10 mouse cellular contexts compared by ENCODE assay signal in genomic region chr2:52676913-52677303, GRCm38 (mm10). TPM values are rescaled to one million over a fixed set of nuclear protein-coding genes. Genes with fewer than 3 reads are reported as not detected.
A peak's percentile ranks its signal among the peaks of the same experiment; 100 is the strongest.
DNase-seq lines count a peak whose midpoint lies in the region; ATAC-seq and TF ChIP-seq lines count a peak whose summit lies in the region.
"Had no signal": no experiment of that assay in that cellular context is flagged by ENCODE, and none has a peak within 500 bp of the region (broad histone marks: within the 10 kb centered on the region; RNA-seq: fewer than 3 reads in every experiment).

No protein-coding gene starts in this region.

- 17% methylated on average over 6 of the region's 6 CpGs for WGBS in intestine, embryonic 15.5 days
- WGBS in intestine, postnatal 0 days, result 23% methylated on average over 6 of the region's 6 CpGs
- 6% methylated on average over 6 of the region's 6 CpGs for WGBS in hindbrain, embryonic 12.5 days
- 16% methylated on average over 6 of the region's 6 CpGs for WGBS in midbrain, embryonic 11.5 days

- no peak for ATAC-seq in intestine, embryonic 15.5 days
- no peak for ATAC-seq in intestine, postnatal 0 days
- ATAC-seq in hindbrain, embryonic 12.5 days (ENCODE audit: low FRiP score), result no peak
- ATAC-seq in midbrain, embryonic 11.5 days (ENCODE audit: low FRiP score), result no peak

- H3K9me3 ChIP-seq in intestine, embryonic 15.5 days, result no peaks in the 10 kb centered on the region
- H3K9me3 ChIP-seq in intestine, postnatal 0 days (ENCODE audit: control insufficient read depth), result no peaks in the 10 kb centered on the region
- no peaks in the 10 kb centered on the region for H3K9me3 ChIP-seq in hindbrain, embryonic 12.5 days (replicated peaks)
- no peaks in the 10 kb centered on the region for H3K9me3 ChIP-seq in midbrain, embryonic 11.5 days (ENCODE audit: control insufficient read depth, low read length)

- H3K4me3 ChIP-seq in intestine, embryonic 15.5 days (replicated peaks), result no peak overlapping the region
- H3K4me3 ChIP-seq in intestine, postnatal 0 days (ENCODE audit: low read depth, low read length), result no peak overlapping the region
- H3K4me3 ChIP-seq in hindbrain, embryonic 12.5 days, result peak overlapping the region; percentile 73
- H3K4me3 ChIP-seq in midbrain, embryonic 11.5 days (ENCODE audit: low read depth, low read length), result no peak overlapping the region; the same call in 1 of the 2 replicates

- peaks cover 15% of the 10 kb centered on the region; the same call in 1 of the 2 replicates for H3K4me1 ChIP-seq in intestine, embryonic 15.5 days (replicated peaks)
- H3K4me1 ChIP-seq in intestine, postnatal 0 days (replicated peaks; ENCODE audit: control insufficient read depth, insufficient read depth, low read length), result no peaks in the 10 kb centered on the region
- H3K4me1 ChIP-seq in hindbrain, embryonic 12.5 days, result peaks cover 10% of the 10 kb centered on the region
- peaks cover 3% of the 10 kb centered on the region; the same call in 1 of the 2 replicates for H3K4me1 ChIP-seq in midbrain, embryonic 11.5 days (ENCODE audit: control insufficient read depth, insufficient read depth, low read length)

- H3K36me3 ChIP-seq in intestine, embryonic 15.5 days, result no peaks in the 10 kb centered on the region
- no peaks in the 10 kb centered on the region for H3K36me3 ChIP-seq in intestine, postnatal 0 days (ENCODE audit: control insufficient read depth, insufficient read depth)
- no peaks in the 10 kb centered on the region for H3K36me3 ChIP-seq in hindbrain, embryonic 12.5 days
- H3K36me3 ChIP-seq in midbrain, embryonic 11.5 days (ENCODE audit: control insufficient read depth, insufficient read depth, low read length), result no peaks in the 10 kb centered on the region

- no peak overlapping the region for H3K27ac ChIP-seq in intestine, embryonic 15.5 days
- no peak overlapping the region for H3K27ac ChIP-seq in intestine, postnatal 0 days (ENCODE audit: low read depth, low read length)
- H3K27ac ChIP-seq in hindbrain, embryonic 12.5 days, result no peak overlapping the region
- H3K27ac ChIP-seq in midbrain, embryonic 11.5 days (ENCODE audit: low read depth, low read length), result no peak overlapping the region

- no peak overlapping the region for H3K9ac ChIP-seq in intestine, embryonic 15.5 days
- H3K9ac ChIP-seq in intestine, postnatal 0 days (ENCODE audit: low read depth, low read length), result no peak overlapping the region
- H3K9ac ChIP-seq in hindbrain, embryonic 12.5 days, result peak overlapping the region; percentile 80
- H3K9ac ChIP-seq in midbrain, embryonic 11.5 days (ENCODE audit: low read length), result no peak overlapping the region

- TF ChIP-seq CTCF in intestine, postnatal 0 days (IDR thresholded peaks at IDR 0.05; ENCODE audit: low read depth), result no peak

- peaks cover 12% of the 10 kb centered on the region for H3K27me3 ChIP-seq in intestine, embryonic 15.5 days (replicated peaks)
- peaks cover 18% of the 10 kb centered on the region for H3K27me3 ChIP-seq in intestine, postnatal 0 days (replicated peaks; ENCODE audit: control insufficient read depth, insufficient read depth, low read length)
- peaks cover 37% of the 10 kb centered on the region for H3K27me3 ChIP-seq in hindbrain, embryonic 12.5 days
- H3K27me3 ChIP-seq in midbrain, embryonic 11.5 days (ENCODE audit: control insufficient read depth, insufficient read depth, low read length), result peaks cover 15% of the 10 kb centered on the region

- peak overlapping the region; percentile 97 for H3K4me2 ChIP-seq in intestine, embryonic 15.5 days (replicated peaks)
- no peak overlapping the region for H3K4me2 ChIP-seq in intestine, postnatal 0 days (replicated peaks; ENCODE audit: low read depth)
- peak overlapping the region; percentile 91 for H3K4me2 ChIP-seq in hindbrain, embryonic 12.5 days (replicated peaks)
- H3K4me2 ChIP-seq in midbrain, embryonic 11.5 days, result peak overlapping the region; percentile 95; the same call in 1 of the 2 replicates

- DNase-seq in cerebellum, adult 9-11 months, result peak; percentile 56
- peak; percentile 85 for DNase-seq in midbrain, embryonic 11.5 days (ENCODE audit: low spot score, missing footprints)
- DNase-seq in urinary bladder, postnatal 14 days (ENCODE audit: low spot score), result no peak
- no peak for DNase-seq in thymus, postnatal 14 days
- DNase-seq in layer of hippocampus, postnatal 36 days, result no peak

RNA-seq across cellular contexts. Expression of gene Cacnb4, which starts 0.3 kb away (rescaled TPM):
- polyA plus RNA-seq in intestine, embryonic 15.5 days (2015; fragmentation: Nextera tagmentation; extraction: Ambion mirVana), result 0.83 and 0.89 TPM in 2 replicates
- polyA plus RNA-seq in intestine, postnatal 0 days (2015; fragmentation: Nextera tagmentation; extraction: Ambion mirVana), result 0.50 and 0.51 TPM in 2 replicates
- polyA plus RNA-seq in hindbrain, embryonic 12.5 days (2016; fragmentation: Nextera tagmentation; extraction: Ambion mirVana), result 5.9 and 8.0 TPM in 2 replicates
- polyA plus RNA-seq in midbrain, embryonic 11.5 days (2014; fragmentation: Nextera tagmentation; extraction: Ambion mirVana), result 2.8 and 3.3 TPM in 2 replicates
- 10 to 100 TPM; 73.8 to 74.8 TPM for total RNA-seq in layer of hippocampus, postnatal 36 days (2021)
- total RNA-seq: hematopoietic stem cell, adult 5-6 weeks; MEL had no signal

Comparison
In these comparisons a context has a peak if more than half of its experiments do, and no peak if none do; other contexts are left out.
1. DNase-seq: peak in cerebellum, adult 9-11 months (single experiment) and midbrain, embryonic 11.5 days (single experiment); none in urinary bladder, postnatal 14 days (single experiment), thymus, postnatal 14 days (single experiment) and layer of hippocampus, postnatal 36 days (0 of 2).